ENCODE assay signal across 23 mouse cellular contexts in the genomic region with DNA sequence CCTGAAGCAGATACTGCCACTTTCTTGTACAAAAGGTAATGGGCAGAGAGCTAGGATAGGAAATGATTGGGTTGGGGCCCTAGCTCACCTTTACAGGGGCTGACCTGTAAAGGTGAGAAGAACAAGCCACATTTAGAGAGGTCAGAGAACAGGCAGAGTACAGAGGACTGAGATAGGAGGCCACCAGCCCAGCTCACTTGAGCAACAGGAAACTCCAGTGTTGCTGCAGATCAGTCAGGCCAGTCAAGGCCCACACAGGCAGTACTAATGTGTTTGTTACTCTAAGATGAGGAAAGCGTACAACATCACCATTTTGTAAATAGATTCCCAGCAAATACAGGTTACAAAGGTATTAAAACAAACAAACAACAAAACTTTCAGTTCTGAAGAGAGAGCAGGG. TPM values are rescaled to one million over a fixed set of nuclear protein-coding genes. Genes with fewer than 3 reads are reported as not detected.
A peak's percentile ranks its signal among the peaks of the same experiment; 100 is the strongest.
DNase-seq lines count a peak whose midpoint lies in the region; ATAC-seq and TF ChIP-seq lines count a peak whose summit lies in the region.
"Had no signal": no experiment of that assay in that cellular context is flagged by ENCODE, and none has a peak within 500 bp of the region (broad histone marks: within the 10 kb centered on the region; RNA-seq: fewer than 3 reads in every experiment).

No protein-coding gene starts in this region.

- ATAC-seq in intestine, embryonic 14.5 days (replicated peaks; ENCODE audit: low FRiP score, low TSS enrichment, low read depth) = no peak
- no peak for ATAC-seq in intestine, embryonic 16.5 days
- no peak for ATAC-seq in liver, postnatal 0 days
- ATAC-seq in liver, embryonic 12.5 days = no peak
- peak; percentile 72 for ATAC-seq in megakaryocyte, adult 5-6 weeks (ENCODE audit: poor library complexity, severe bottlenecking)
- ATAC-seq: activated CD4-positive, CD25-positive, alpha-beta regulatory T cell, adult 4 months; forebrain, postnatal 0 days; midbrain, embryonic 15.5 days had no signal

- no peaks in the 10 kb centered on the region for H3K9me3 ChIP-seq in heart, embryonic 10.5 days
- H3K9me3 ChIP-seq in intestine, embryonic 14.5 days (ENCODE audit: control insufficient read depth, low read length) = no peaks in the 10 kb centered on the region
- no peaks in the 10 kb centered on the region for H3K9me3 ChIP-seq in intestine, embryonic 16.5 days (ENCODE audit: control insufficient read depth, low read length)
- no peaks in the 10 kb centered on the region for H3K9me3 ChIP-seq in liver, postnatal 0 days (ENCODE audit: low read length)
- no peaks in the 10 kb centered on the region for H3K9me3 ChIP-seq in liver, embryonic 12.5 days (replicated peaks)
- H3K9me3 ChIP-seq: heart, embryonic 12.5 days; midbrain, embryonic 15.5 days had no signal

- H3K4me3 ChIP-seq in heart, adult 2 months = no peak overlapping the region
- no peak overlapping the region for H3K4me3 ChIP-seq in heart, embryonic 10.5 days
- no peak overlapping the region for H3K4me3 ChIP-seq in intestine, embryonic 14.5 days (ENCODE audit: low read depth, low read length)
- H3K4me3 ChIP-seq in intestine, embryonic 16.5 days (ENCODE audit: low read length) = no peak overlapping the region
- H3K4me3 ChIP-seq in liver, postnatal 0 days (ENCODE audit: low read depth, low read length) = no peak overlapping the region
- H3K4me3 ChIP-seq in liver, embryonic 12.5 days = no peak overlapping the region
- H3K4me3 ChIP-seq: heart, embryonic 12.5 days; midbrain, embryonic 15.5 days had no signal

- no peaks in the 10 kb centered on the region for H3K79me2 ChIP-seq in heart, adult 2 months (replicated peaks; ENCODE audit: control insufficient read depth, insufficient read depth, low read length)

- no peak overlapping the region for H3K4me2 ChIP-seq in intestine, embryonic 14.5 days (ENCODE audit: low read length)
- H3K4me2 ChIP-seq in intestine, embryonic 16.5 days (ENCODE audit: low read depth, low read length) = no peak overlapping the region
- no peak overlapping the region for H3K4me2 ChIP-seq in liver, postnatal 0 days (ENCODE audit: low read depth, low read length)
- no peak overlapping the region for H3K4me2 ChIP-seq in liver, embryonic 12.5 days
- H3K4me2 ChIP-seq: heart, embryonic 12.5 days; midbrain, embryonic 15.5 days had no signal

- no peak overlapping the region for H3K9ac ChIP-seq in heart, adult 2 months (ENCODE audit: low read depth, low read length)
- no peak overlapping the region for H3K9ac ChIP-seq in intestine, embryonic 14.5 days (ENCODE audit: low read length)
- H3K9ac ChIP-seq in intestine, embryonic 16.5 days (ENCODE audit: low read depth, low read length) = no peak overlapping the region
- H3K9ac ChIP-seq in liver, postnatal 0 days (replicated peaks) = no peak overlapping the region
- H3K9ac ChIP-seq in liver, embryonic 12.5 days = no peak overlapping the region
- H3K9ac ChIP-seq: forebrain, postnatal 0 days; heart, embryonic 12.5 days; midbrain, embryonic 15.5 days had no signal

- no peak for TF ChIP-seq EP300 in heart, adult 2 months (IDR thresholded peaks at IDR 0.05; ENCODE audit: insufficient read depth, low read depth, low read length)
- no peak for TF ChIP-seq EP300 in liver, postnatal 0 days (IDR thresholded peaks at IDR 0.05; ENCODE audit: low read depth)

- H3K27me3 ChIP-seq in heart, adult 2 months (ENCODE audit: control insufficient read depth, insufficient read depth, low read length) = no peaks in the 10 kb centered on the region
- no peaks in the 10 kb centered on the region for H3K27me3 ChIP-seq in heart, embryonic 10.5 days (ENCODE audit: insufficient read depth, poor library complexity, severe bottlenecking)
- no peaks in the 10 kb centered on the region for H3K27me3 ChIP-seq in intestine, embryonic 14.5 days (replicated peaks; ENCODE audit: control insufficient read depth, insufficient read depth, low read length)
- no peaks in the 10 kb centered on the region for H3K27me3 ChIP-seq in intestine, embryonic 16.5 days (replicated peaks; ENCODE audit: control insufficient read depth, insufficient read depth, low read length)
- H3K27me3 ChIP-seq in liver, postnatal 0 days (ENCODE audit: insufficient read depth, low read length) = no peaks in the 10 kb centered on the region
- no peaks in the 10 kb centered on the region for H3K27me3 ChIP-seq in liver, embryonic 12.5 days (replicated peaks)
- H3K27me3 ChIP-seq: heart, embryonic 12.5 days; midbrain, embryonic 15.5 days had no signal

- TF ChIP-seq CTCF in heart, adult 2 months (IDR thresholded peaks at IDR 0.05) = no peak
- no peak for TF ChIP-seq CTCF in liver, postnatal 0 days (IDR thresholded peaks at IDR 0.05; ENCODE audit: low read depth)

- peaks cover 13% of the 10 kb centered on the region for H3K4me1 ChIP-seq in heart, adult 2 months (ENCODE audit: control insufficient read depth, insufficient read depth, low read length)
- no peaks in the 10 kb centered on the region for H3K4me1 ChIP-seq in heart, embryonic 10.5 days
- no peaks in the 10 kb centered on the region for H3K4me1 ChIP-seq in intestine, embryonic 14.5 days (replicated peaks; ENCODE audit: control insufficient read depth, insufficient read depth, low read length)
- no peaks in the 10 kb centered on the region for H3K4me1 ChIP-seq in intestine, embryonic 16.5 days (ENCODE audit: control insufficient read depth, insufficient read depth, low read length)
- no peaks in the 10 kb centered on the region for H3K4me1 ChIP-seq in liver, postnatal 0 days (ENCODE audit: insufficient read depth)
- no peaks in the 10 kb centered on the region for H3K4me1 ChIP-seq in liver, embryonic 12.5 days
- H3K4me1 ChIP-seq: heart, embryonic 12.5 days; midbrain, embryonic 15.5 days had no signal

- WGBS in heart, adult 2 months = 67% methylated on average over 1 of the region's 1 CpGs
- 92% methylated on average over 1 of the region's 1 CpGs for WGBS in heart, embryonic 10.5 days
- WGBS in intestine, embryonic 14.5 days = 80% methylated on average over 1 of the region's 1 CpGs
- WGBS in intestine, embryonic 16.5 days = 82% methylated on average over 1 of the region's 1 CpGs
- WGBS in liver, postnatal 0 days (ENCODE audit: insufficient replicate concordance) = 84% methylated on average over 1 of the region's 1 CpGs
- WGBS in liver, embryonic 12.5 days (ENCODE audit: insufficient replicate concordance) = 71% methylated on average over 1 of the region's 1 CpGs

- intact Hi-C loops in heart, adult 2 months (cut with DNase I) = loop anchor here (1.0 kb wide), 1 partner anchor 56 kb away; no protein-coding TSS in a partner anchor

- no peak for TF ChIP-seq POLR2A in heart, adult 2 months (IDR thresholded peaks at IDR 0.05; ENCODE audit: insufficient read depth, low read depth, low read length)

- peak overlapping the region; percentile 88 for H3K27ac ChIP-seq in heart, adult 2 months
- no peak overlapping the region for H3K27ac ChIP-seq in heart, embryonic 10.5 days
- peak overlapping the region; percentile 11; the same call in 1 of the 2 replicates for H3K27ac ChIP-seq in intestine, embryonic 14.5 days (ENCODE audit: low read depth)
- H3K27ac ChIP-seq in intestine, embryonic 16.5 days (ENCODE audit: low read length) = no peak overlapping the region
- peak overlapping the region; percentile 67; the same call in 1 of the 2 replicates for H3K27ac ChIP-seq in liver, postnatal 0 days (ENCODE audit: low read depth)
- H3K27ac ChIP-seq in liver, embryonic 12.5 days = no peak overlapping the region
- H3K27ac ChIP-seq: macrophage; midbrain, embryonic 15.5 days had no signal

- peaks cover 69% of the 10 kb centered on the region for H3K36me3 ChIP-seq in heart, adult 2 months (ENCODE audit: control insufficient read depth, insufficient read depth, low read length)
- H3K36me3 ChIP-seq in heart, embryonic 10.5 days = peaks cover 76% of the 10 kb centered on the region
- peaks cover 80% of the 10 kb centered on the region for H3K36me3 ChIP-seq in intestine, embryonic 14.5 days (ENCODE audit: control insufficient read depth, insufficient read depth, low read length)
- H3K36me3 ChIP-seq in intestine, embryonic 16.5 days (ENCODE audit: control insufficient read depth, insufficient read depth, low read length) = peaks cover 4% of the 10 kb centered on the region; the same call in 1 of the 2 replicates
- peaks cover 63% of the 10 kb centered on the region for H3K36me3 ChIP-seq in liver, postnatal 0 days (replicated peaks; ENCODE audit: insufficient read depth, low read length)
- H3K36me3 ChIP-seq in liver, embryonic 12.5 days = peaks cover 92% of the 10 kb centered on the region

- no peak for DNase-seq in heart, adult 2 months
- no peak for DNase-seq in heart, embryonic 10.5 days (ENCODE audit: low spot score)
- DNase-seq in intestine, embryonic 14.5 days (ENCODE audit: low spot score) = no peak
- no peak for DNase-seq in liver, postnatal 0 days
- DNase-seq in spleen, postnatal 10 days (ENCODE audit: low spot score in 2 of 2) = no peak
- DNase-seq: cerebellum, postnatal 25 days; forebrain, postnatal 0 days; kidney, postnatal 25 days; spleen, adult 18-20 months had no signal

RNA-seq across cellular contexts. Expression of a gene that starts 5.1 kb away (rescaled TPM):
- total RNA-seq in heart, adult 2 months (2021) = not detected
- not detected in 2 replicates for polyA plus RNA-seq in heart, adult 2 months (2012; rRNA removed)
- polyA plus RNA-seq in heart, embryonic 10.5 days (2016; fragmentation: Nextera tagmentation; extraction: Ambion mirVana) = 0.57 TPM in 1 of 2 replicates, not detected in the other
- polyA plus RNA-seq in intestine, embryonic 14.5 days (2014; fragmentation: Nextera tagmentation; extraction: Ambion mirVana) = 0.69 TPM in 1 of 2 replicates, not detected in the other
- polyA plus RNA-seq in intestine, embryonic 16.5 days (2015; fragmentation: Nextera tagmentation; extraction: Ambion mirVana) = not detected in 2 replicates
- polyA plus RNA-seq in liver, postnatal 0 days (2015; fragmentation: Nextera tagmentation; extraction: Ambion mirVana) = not detected in 2 replicates
- not detected in 2 replicates for polyA plus RNA-seq in liver, embryonic 12.5 days (2016; fragmentation: Nextera tagmentation; extraction: Ambion mirVana)
- total RNA-seq in megakaryocyte, adult 5-6 weeks (2015) = not detected in 2 replicates
- total RNA-seq in megakaryocyte, adult 5-6 weeks (2017) = not detected in 2 replicates
- total RNA-seq: adrenal gland, postnatal 4 days; forebrain, postnatal 0 days; gastrocnemius, adult 8-10 months; layer of hippocampus, postnatal 14 days; left cerebral cortex, postnatal 36 days; liver, adult 2 months had no signal
- polyA plus RNA-seq: activated CD4-positive, CD25-positive, alpha-beta regulatory T cell, adult 4 months; embryonic facial prominence, embryonic 11.5 days; forebrain, postnatal 0 days; liver, adult 2 months; macrophage; midbrain, embryonic 15.5 days; testis, adult 2 months had no signal

RNA-seq across cellular contexts. Expression of a gene that starts 25.8 kb away (rescaled TPM):
- total RNA-seq in heart, adult 2 months (2021) = 100 to 1,000 TPM; 480 to 591 TPM
- 442 and 488 TPM in 2 replicates for polyA plus RNA-seq in heart, adult 2 months (2012; rRNA removed)
- polyA plus RNA-seq in heart, embryonic 10.5 days (2016; fragmentation: Nextera tagmentation; extraction: Ambion mirVana) = 650 and 828 TPM in 2 replicates
- polyA plus RNA-seq in intestine, embryonic 14.5 days (2014; fragmentation: Nextera tagmentation; extraction: Ambion mirVana) = 429 and 451 TPM in 2 replicates
- polyA plus RNA-seq in intestine, embryonic 16.5 days (2015; fragmentation: Nextera tagmentation; extraction: Ambion mirVana) = 448 and 487 TPM in 2 replicates
- polyA plus RNA-seq in liver, postnatal 0 days (2015; fragmentation: Nextera tagmentation; extraction: Ambion mirVana) = 173 and 218 TPM in 2 replicates
- 207 and 222 TPM in 2 replicates for polyA plus RNA-seq in liver, embryonic 12.5 days (2016; fragmentation: Nextera tagmentation; extraction: Ambion mirVana)
- total RNA-seq in megakaryocyte, adult 5-6 weeks (2015) = 345 and 348 TPM in 2 replicates
- total RNA-seq in megakaryocyte, adult 5-6 weeks (2017) = 393 and 429 TPM in 2 replicates

RNA-seq across cellular contexts. Expression of a gene that starts 57.4 kb away (rescaled TPM):
- total RNA-seq in heart, adult 2 months (2021) = 10 to 100 TPM; 40.7 to 44.1 TPM
- 24.9 and 32.5 TPM in 2 replicates for polyA plus RNA-seq in heart, adult 2 months (2012; rRNA removed)
- 36.6 and 43.7 TPM in 2 replicates for polyA plus RNA-seq in heart, embryonic 10.5 days (2016; fragmentation: Nextera tagmentation; extraction: Ambion mirVana)
- polyA plus RNA-seq in intestine, embryonic 14.5 days (2014; fragmentation: Nextera tagmentation; extraction: Ambion mirVana) = 37.8 and 47.5 TPM in 2 replicates
- 22.7 and 23.5 TPM in 2 replicates for polyA plus RNA-seq in intestine, embryonic 16.5 days (2015; fragmentation: Nextera tagmentation; extraction: Ambion mirVana)
- 9.3 and 10.3 TPM in 2 replicates for polyA plus RNA-seq in liver, postnatal 0 days (2015; fragmentation: Nextera tagmentation; extraction: Ambion mirVana)
- polyA plus RNA-seq in liver, embryonic 12.5 days (2016; fragmentation: Nextera tagmentation; extraction: Ambion mirVana) = 19.6 and 22.0 TPM in 2 replicates
- total RNA-seq in megakaryocyte, adult 5-6 weeks (2015) = 18.6 and 23.2 TPM in 2 replicates
- 19.4 and 23.7 TPM in 2 replicates for total RNA-seq in megakaryocyte, adult 5-6 weeks (2017)

RNA-seq across cellular contexts. Expression of a gene that starts 59.5 kb away (rescaled TPM):
- total RNA-seq in heart, adult 2 months (2021) = 10 to 100 TPM; 14.8 to 20.6 TPM
- polyA plus RNA-seq in heart, adult 2 months (2012; rRNA removed) = 18.8 and 30.0 TPM in 2 replicates
- polyA plus RNA-seq in heart, embryonic 10.5 days (2016; fragmentation: Nextera tagmentation; extraction: Ambion mirVana) = 65.2 and 67.5 TPM in 2 replicates
- polyA plus RNA-seq in intestine, embryonic 14.5 days (2014; fragmentation: Nextera tagmentation; extraction: Ambion mirVana) = 57.2 and 58.7 TPM in 2 replicates
- 50.6 and 63.3 TPM in 2 replicates for polyA plus RNA-seq in intestine, embryonic 16.5 days (2015; fragmentation: Nextera tagmentation; extraction: Ambion mirVana)
- polyA plus RNA-seq in liver, postnatal 0 days (2015; fragmentation: Nextera tagmentation; extraction: Ambion mirVana) = 14.2 and 17.2 TPM in 2 replicates
- 39.1 and 39.2 TPM in 2 replicates for polyA plus RNA-seq in liver, embryonic 12.5 days (2016; fragmentation: Nextera tagmentation; extraction: Ambion mirVana)
- total RNA-seq in megakaryocyte, adult 5-6 weeks (2015) = 26.1 and 30.6 TPM in 2 replicates
- 33.9 and 37.0 TPM in 2 replicates for total RNA-seq in megakaryocyte, adult 5-6 weeks (2017)

Comparison
In these comparisons a context has a peak if more than half of its experiments do, and no peak if none do; other contexts are left out.
1. H3K27ac ChIP-seq: peak in heart, adult 2 months (single experiment), intestine, embryonic 14.5 days (single experiment) and liver, postnatal 0 days (single experiment); none in heart, embryonic 10.5 days (single experiment), intestine, embryonic 16.5 days (single experiment) and liver, embryonic 12.5 days (single experiment).